Mouse (Mus musculus): ENCODE measurements around the gene Trim14. TPM values are rescaled to one million over a fixed set of nuclear protein-coding genes. Genes with fewer than 3 reads are reported as not detected.
A peak's percentile ranks its signal among the peaks of the same experiment; 100 is the strongest.

The Trim14 gene
- polyA plus RNA-seq, 1 experiment from 2014 or later, result 2.4 TPM

DNA sequence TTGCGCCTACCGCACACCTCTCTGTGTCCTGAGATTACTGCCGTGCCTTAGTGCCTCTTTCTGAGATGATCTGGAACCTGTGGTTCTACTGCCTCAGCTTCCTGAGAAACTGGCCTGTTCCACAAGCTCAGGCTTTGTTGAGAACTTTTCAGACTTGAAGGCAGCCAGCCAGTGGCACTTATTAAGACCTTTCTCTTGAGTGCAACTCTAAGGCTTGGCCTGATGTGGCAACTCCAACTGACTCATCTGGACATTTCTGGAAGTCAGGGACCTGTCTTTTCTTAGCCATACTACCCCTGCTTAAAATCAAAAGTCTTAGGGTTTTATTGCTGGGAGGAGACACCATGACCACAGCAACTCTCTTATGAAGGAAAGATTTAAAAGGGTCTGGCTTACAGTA is 78.8 kb downstream of the Trim14 start:
- 94% methylated on average over 3 of the region's 3 CpGs for WGBS
- DNase-seq (no peak), ATAC-seq (ENCODE audit: low FRiP score, low TSS enrichment) (no peak)
- 0 out of 2 replicates have a peak, but pooled peaks cover 5% of the 10 kb centered on the region for H3K36me3 ChIP-seq (ENCODE audit: control insufficient read depth, insufficient read depth, low read length)
- H3K4me1 ChIP-seq (ENCODE audit: control insufficient read depth, insufficient read depth, low read length), result peaks cover 13% of the 10 kb centered on the region; the same call in 1 of the 2 replicates
- H3K9me3 ChIP-seq (ENCODE audit: control insufficient read depth, low read length), result no peaks in the 10 kb centered on the region
- H3K27me3 ChIP-seq (ENCODE audit: control insufficient read depth, insufficient read depth, low read length), result no peaks in the 10 kb centered on the region
- no peak overlapping the region for H3K9ac ChIP-seq (replicated peaks; ENCODE audit: low read length)
- H3K4me3 ChIP-seq (replicated peaks; ENCODE audit: low read depth, low read length), result no peak overlapping the region
- no peak overlapping the region for H3K27ac ChIP-seq (replicated peaks; ENCODE audit: low read depth, low read length)
- no peak overlapping the region for H3K4me2 ChIP-seq (ENCODE audit: low read length)

DNA sequence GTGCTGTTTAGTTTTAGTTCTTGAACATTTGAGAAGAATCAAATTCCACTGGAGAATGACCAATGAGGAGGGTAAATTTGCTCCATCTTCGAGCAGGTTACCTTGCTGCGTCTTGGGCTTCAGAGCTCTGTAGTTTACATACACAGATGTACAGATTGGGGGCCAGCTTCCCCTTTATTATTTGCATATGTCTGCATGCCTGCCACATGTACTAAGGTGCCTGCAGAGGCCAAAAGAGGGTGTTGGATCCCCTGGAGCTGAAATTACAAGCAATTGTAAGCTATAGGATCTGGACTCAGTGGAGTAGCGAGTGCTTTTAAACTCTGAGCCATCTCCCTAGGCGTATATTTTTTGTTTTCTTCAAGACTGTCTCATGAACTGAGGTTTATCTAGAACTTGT is 79.2 kb downstream of the Trim14 start:
- Histone ChIP-seq H3K36me3 (ENCODE audit: control insufficient read depth, insufficient read depth, low read length) (0 out of 2 replicates have a peak, but pooled peaks cover 5% of the 10 kb centered on the region), H3K27ac (replicated peaks; ENCODE audit: low read depth, low read length) (no peak overlapping the region), H3K4me2 (ENCODE audit: low read length) (no peak overlapping the region), H3K4me3 (replicated peaks; ENCODE audit: low read depth, low read length) (no peak overlapping the region), H3K9me3 (ENCODE audit: control insufficient read depth, low read length) (no peaks in the 10 kb centered on the region), H3K4me1 (ENCODE audit: control insufficient read depth, insufficient read depth, low read length) (peaks cover 13% of the 10 kb centered on the region; the same call in 1 of the 2 replicates), H3K9ac (replicated peaks; ENCODE audit: low read length) (no peak overlapping the region), H3K27me3 (ENCODE audit: control insufficient read depth, insufficient read depth, low read length) (no peaks in the 10 kb centered on the region)
- ATAC-seq (ENCODE audit: low FRiP score, low TSS enrichment) (no peak), DNase-seq (no peak)
- WGBS, result 93% methylated on average over 4 of the region's 4 CpGs

DNA sequence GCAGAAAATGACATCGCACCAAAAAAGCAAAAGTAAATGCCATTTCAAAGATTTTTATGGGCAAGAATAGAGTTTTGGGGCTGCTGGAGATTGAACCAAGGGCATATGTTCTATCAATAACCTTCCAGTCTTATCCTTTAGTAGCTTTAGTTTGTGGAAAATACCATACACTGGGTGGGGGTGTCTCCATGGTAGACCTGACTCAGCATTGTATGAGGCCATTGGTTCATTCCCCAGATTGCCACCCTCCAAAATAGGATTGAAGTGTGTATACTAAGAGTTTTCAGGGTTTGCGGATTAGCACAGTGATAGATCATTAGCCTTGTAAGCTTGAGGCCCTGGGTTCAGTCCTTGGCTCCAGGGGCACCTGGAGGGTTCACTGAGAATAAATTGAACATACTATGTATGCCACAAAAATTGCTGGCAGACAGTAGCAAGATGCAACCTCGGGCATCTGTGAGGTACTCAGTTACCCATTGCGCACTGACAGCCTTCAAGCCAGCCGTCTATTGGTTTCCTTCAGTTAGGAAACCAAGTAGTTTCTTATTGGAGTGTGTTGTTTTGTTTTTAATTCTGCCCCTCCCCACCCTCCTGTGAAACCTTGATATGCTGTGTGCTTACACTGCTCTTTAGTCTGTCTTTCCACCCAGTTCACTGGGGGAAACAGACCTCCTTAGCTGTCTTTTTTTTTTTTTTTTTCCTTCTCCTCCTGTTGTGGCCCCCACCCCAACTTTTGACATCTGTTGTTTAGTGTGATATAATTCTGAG is 81.7 kb downstream of the Trim14 start:
- no peaks in the 10 kb centered on the region for H3K36me3 ChIP-seq (ENCODE audit: control insufficient read depth, insufficient read depth, low read length)
- H3K9ac ChIP-seq (replicated peaks; ENCODE audit: low read length), result no peak overlapping the region
- 85% methylated on average over 5 of the region's 5 CpGs for WGBS
- no peak overlapping the region for H3K27ac ChIP-seq (replicated peaks; ENCODE audit: low read depth, low read length)
- DNase-seq (no peak), ATAC-seq (ENCODE audit: low FRiP score, low TSS enrichment) (no peak)
- H3K27me3 ChIP-seq (ENCODE audit: control insufficient read depth, insufficient read depth, low read length), result no peaks in the 10 kb centered on the region
- peaks cover 13% of the 10 kb centered on the region; the same call in 1 of the 2 replicates for H3K4me1 ChIP-seq (ENCODE audit: control insufficient read depth, insufficient read depth, low read length)
- no peak overlapping the region for H3K4me3 ChIP-seq (replicated peaks; ENCODE audit: low read depth, low read length)
- H3K9me3 ChIP-seq (ENCODE audit: control insufficient read depth, low read length), result no peaks in the 10 kb centered on the region
- H3K4me2 ChIP-seq (ENCODE audit: low read length), result no peak overlapping the region

DNA sequence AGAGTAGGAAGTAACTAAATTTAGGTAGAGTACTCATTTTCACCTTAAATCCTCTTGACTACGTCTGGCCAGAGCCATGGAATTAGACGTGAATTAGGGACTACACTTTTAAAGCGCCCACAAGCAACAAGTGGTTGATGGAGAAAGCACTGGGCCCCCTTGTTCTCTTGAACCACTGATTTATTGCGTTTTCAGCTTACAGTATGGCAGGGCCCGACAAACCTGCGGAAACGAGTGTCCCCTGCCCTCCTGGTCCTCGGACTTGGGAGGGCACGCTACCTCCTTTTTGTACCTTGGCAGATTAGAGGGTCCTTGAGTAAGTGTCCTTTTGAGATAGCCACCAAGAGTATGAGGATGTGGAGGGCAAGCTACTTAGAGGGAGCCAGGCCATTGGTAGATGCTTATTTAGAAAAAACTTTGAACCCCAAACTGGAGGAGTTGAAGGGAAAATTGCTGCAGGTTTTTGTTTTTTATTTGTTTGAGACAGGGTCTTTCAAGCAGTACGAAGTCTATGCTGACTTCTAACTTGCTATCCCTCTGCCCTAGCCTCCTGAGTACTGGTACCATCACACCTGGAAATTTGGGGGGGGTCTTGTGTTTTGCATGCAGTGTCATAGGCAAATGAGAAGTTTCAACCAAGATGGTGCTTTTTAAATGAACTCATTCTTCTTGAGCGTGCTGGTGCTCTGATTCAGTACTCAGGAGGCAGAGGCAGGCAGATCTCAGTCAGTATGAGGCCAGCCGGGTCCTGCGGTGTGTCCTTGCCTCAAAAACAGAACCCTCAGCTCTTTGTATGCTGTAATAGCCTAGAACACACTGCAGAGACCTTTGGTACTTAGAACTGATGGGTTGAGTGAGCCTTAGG is 82.9 kb downstream of the Trim14 start:
- H3K4me2 ChIP-seq (ENCODE audit: low read length), result peak overlapping the region; percentile 91
- H3K9ac ChIP-seq (replicated peaks; ENCODE audit: low read length), result peak overlapping the region; percentile 87; the same call in 1 of the 2 replicates
- no peaks in the 10 kb centered on the region for H3K9me3 ChIP-seq (ENCODE audit: control insufficient read depth, low read length)
- H3K27ac ChIP-seq (replicated peaks; ENCODE audit: low read depth, low read length), result peak overlapping the region; percentile 97
- H3K36me3 ChIP-seq (ENCODE audit: control insufficient read depth, insufficient read depth, low read length), result no peaks in the 10 kb centered on the region
- peaks cover 13% of the 10 kb centered on the region; the same call in 1 of the 2 replicates for H3K4me1 ChIP-seq (ENCODE audit: control insufficient read depth, insufficient read depth, low read length)
- DNase-seq, result no peak
- WGBS, result 41% methylated on average over 13 of the region's 13 CpGs
- H3K4me3 ChIP-seq (replicated peaks; ENCODE audit: low read depth, low read length), result peak overlapping the region; percentile 78
- ATAC-seq (ENCODE audit: low FRiP score, low TSS enrichment), result no peak
- no peaks in the 10 kb centered on the region for H3K27me3 ChIP-seq (ENCODE audit: control insufficient read depth, insufficient read depth, low read length)

DNA sequence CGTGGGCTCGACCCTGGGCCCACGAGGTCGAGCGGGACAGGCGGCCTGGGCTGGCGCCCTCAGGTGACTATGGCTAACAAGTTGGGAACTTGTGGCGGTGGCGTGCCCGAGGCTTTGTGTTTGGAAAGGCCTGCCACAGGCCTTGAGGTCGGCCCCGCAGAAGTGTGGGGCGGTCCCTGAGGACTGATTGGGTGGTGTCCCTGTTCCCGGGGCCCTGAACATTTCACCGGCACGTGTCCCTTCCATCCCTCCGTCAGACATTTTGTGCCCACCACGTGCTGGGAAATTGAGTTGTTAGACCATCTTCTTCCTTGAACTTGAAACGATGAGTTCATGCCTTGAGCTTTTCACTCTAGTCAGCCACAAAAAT is 83.5 kb downstream of the Trim14 start:
- no peak for DNase-seq
- ATAC-seq (ENCODE audit: low FRiP score, low TSS enrichment), result peak; percentile 18; the same call in 1 of the 2 replicates
- peak overlapping the region; percentile 87 for H3K9ac ChIP-seq (replicated peaks; ENCODE audit: low read length)
- H3K27me3 ChIP-seq (ENCODE audit: control insufficient read depth, insufficient read depth, low read length), result no peaks in the 10 kb centered on the region
- H3K36me3 ChIP-seq (ENCODE audit: control insufficient read depth, insufficient read depth, low read length), result no peaks in the 10 kb centered on the region
- WGBS, result under 1% methylated on average over 19 of the region's 19 CpGs
- H3K27ac ChIP-seq (replicated peaks; ENCODE audit: low read depth, low read length), result peak overlapping the region; percentile 97
- no peaks in the 10 kb centered on the region for H3K9me3 ChIP-seq (ENCODE audit: control insufficient read depth, low read length)
- H3K4me1 ChIP-seq (ENCODE audit: control insufficient read depth, insufficient read depth, low read length), result peaks cover 13% of the 10 kb centered on the region; the same call in 1 of the 2 replicates
- peak overlapping the region; percentile 91 for H3K4me2 ChIP-seq (ENCODE audit: low read length)
- H3K4me3 ChIP-seq (replicated peaks; ENCODE audit: low read depth, low read length), result peak overlapping the region; percentile 78

DNA sequence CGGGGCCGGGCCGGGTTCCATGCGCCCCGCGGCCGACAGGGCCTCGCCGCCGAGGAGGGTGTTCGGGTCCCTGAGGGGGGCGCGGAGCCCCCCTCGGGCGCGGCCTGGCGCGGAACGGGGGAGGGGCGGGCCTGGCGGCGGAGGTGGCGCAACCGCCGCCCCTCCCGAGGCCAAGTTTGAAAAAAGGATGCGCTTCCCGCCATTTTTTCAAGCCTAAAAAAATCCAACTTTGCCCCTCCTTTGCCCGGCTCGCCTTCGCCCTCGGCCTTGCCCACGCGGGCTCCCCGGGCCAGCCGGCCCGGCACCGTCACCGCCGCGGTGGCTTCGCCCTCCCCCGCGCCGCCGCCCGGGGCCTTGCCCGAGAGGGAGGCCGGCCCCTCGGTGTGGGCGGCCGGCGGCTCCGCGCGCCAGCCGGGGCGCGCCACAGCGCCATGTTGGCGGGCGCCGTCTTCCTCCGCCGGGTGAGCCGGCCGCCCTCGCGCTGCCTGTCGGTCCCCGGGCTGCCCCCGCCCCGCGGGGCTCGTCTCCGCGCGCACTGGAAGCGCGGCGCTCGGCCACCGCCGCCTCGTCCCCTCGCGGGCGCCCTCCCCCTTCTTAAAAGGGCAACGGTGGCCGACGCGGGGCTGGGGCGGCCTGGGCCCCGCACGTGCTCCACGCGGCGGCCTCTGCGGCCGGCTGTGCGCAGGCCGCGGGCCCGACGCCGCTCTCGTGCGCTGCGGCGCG is 84.0 kb downstream of the Trim14 start:
- Histone ChIP-seq H3K4me3 (replicated peaks; ENCODE audit: low read depth, low read length) (peak overlapping the region; percentile 78), H3K27ac (replicated peaks; ENCODE audit: low read depth, low read length) (peak overlapping the region; percentile 97), H3K4me1 (ENCODE audit: control insufficient read depth, insufficient read depth, low read length) (peaks cover 13% of the 10 kb centered on the region; the same call in 1 of the 2 replicates), H3K4me2 (ENCODE audit: low read length) (peak overlapping the region; percentile 91), H3K36me3 (ENCODE audit: control insufficient read depth, insufficient read depth, low read length) (no peaks in the 10 kb centered on the region), H3K27me3 (ENCODE audit: control insufficient read depth, insufficient read depth, low read length) (no peaks in the 10 kb centered on the region), H3K9ac (replicated peaks; ENCODE audit: low read length) (peak overlapping the region; percentile 87), H3K9me3 (ENCODE audit: control insufficient read depth, low read length) (no peaks in the 10 kb centered on the region)
- WGBS, result under 1% methylated on average over 109 of the region's 111 CpGs
- ATAC-seq (ENCODE audit: low FRiP score, low TSS enrichment) (peak; percentile 56; the same call in 1 of the 2 replicates), DNase-seq (peak; percentile 91)

DNA sequence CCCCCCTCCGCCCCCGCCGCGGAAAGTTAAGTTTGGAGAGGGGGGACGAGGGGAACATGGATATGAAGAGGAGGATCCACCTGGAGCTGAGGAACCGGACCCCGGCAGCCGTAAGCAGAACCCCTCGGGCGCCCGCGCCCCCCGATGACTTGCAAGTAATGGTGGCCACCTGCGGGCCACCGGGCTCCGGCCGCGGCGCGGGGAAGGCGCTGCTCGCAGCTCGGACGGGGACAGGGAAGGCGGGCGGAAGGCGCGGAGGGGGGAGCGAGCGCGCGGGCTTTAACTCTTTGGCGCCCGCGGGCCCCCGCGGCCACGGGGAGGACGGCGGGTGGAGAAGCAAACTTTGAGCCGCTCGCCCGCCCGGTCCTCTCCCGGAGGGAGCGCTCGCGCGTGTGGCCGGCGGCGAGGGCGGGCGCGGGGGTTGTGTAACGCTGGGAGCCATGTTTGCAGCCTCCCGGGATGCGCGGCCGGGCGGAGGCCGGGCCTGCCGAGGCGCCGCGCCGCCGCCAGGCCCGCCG is 84.6 kb downstream of the Trim14 start:
- Histone ChIP-seq H3K27me3 (ENCODE audit: control insufficient read depth, insufficient read depth, low read length) (no peaks in the 10 kb centered on the region), H3K4me3 (replicated peaks; ENCODE audit: low read depth, low read length) (peak overlapping the region; percentile 78), H3K4me2 (ENCODE audit: low read length) (peak overlapping the region; percentile 91), H3K9me3 (ENCODE audit: control insufficient read depth, low read length) (no peaks in the 10 kb centered on the region), H3K27ac (replicated peaks; ENCODE audit: low read depth, low read length) (peak overlapping the region; percentile 97), H3K36me3 (ENCODE audit: control insufficient read depth, insufficient read depth, low read length) (no peaks in the 10 kb centered on the region), H3K9ac (replicated peaks; ENCODE audit: low read length) (peak overlapping the region; percentile 87), H3K4me1 (ENCODE audit: control insufficient read depth, insufficient read depth, low read length) (peaks cover 13% of the 10 kb centered on the region; the same call in 1 of the 2 replicates)
- peak; percentile 81 for DNase-seq
- under 1% methylated on average over 56 of the region's 70 CpGs for WGBS
- ATAC-seq (ENCODE audit: low FRiP score, low TSS enrichment), result peak; percentile 47
